Mouse (Mus musculus) heart, postnatal 36 days (tissue): Measurements from ENCODE around the gene Il25. TPM values are rescaled to one million over a fixed set of nuclear protein-coding genes. Genes with fewer than 3 reads are reported as not detected.
"Not testable (repeated sequence)": the region's sequence is repeated elsewhere in the genome, so short reads cannot be mapped to it uniquely, and the experiment has no call there.

Experiments used
- DNase-seq, 2 experiments: peaks; one replicate each; pipeline ENCODE4 v3.0.0; 2021 to 2022
- intact Hi-C: fragments of 180-260 bp; cut with DNase I; formaldehyde crosslinking; loops from one replicate; pipeline ENCODE4 v1.15.1; 2025
- total RNA-seq, 2 experiments: library from RNA; stranded (reverse); gene quantifications; 2 replicates each; pipeline ENCODE4 v1.2.3; 2021

Il25 gene
- total RNA-seq, 2 experiments from 2014 or later, result not detected

GRCm38 (mm10) chr14:54947008-54947407, 14.5 kb downstream of the Il25 start:
- intact Hi-C loops, result not testable (repeated sequence)
- DNase-seq, result peak in 1 of 2 experiments; percentile 13

GRCm38 (mm10) chr14:54948781-54949180, 16.3 kb downstream of the Il25 start:
- intact Hi-C loops, result loop anchor here (1.0 kb wide), 1 partner anchor 26 kb away; no protein-coding TSS in a partner anchor
- DNase-seq, result no peak

GRCm38 (mm10) chr14:54950493-54950892, 18.0 kb downstream of the Il25 start:
- no peak for DNase-seq
- intact Hi-C loops, result no loop called here

- no peak for DNase-seq
- intact Hi-C loops, result no loop called here
These were observed 19.1 kb downstream of the Il25 start for GRCm38 (mm10) chr14:54951587-54951986.

GRCm38 (mm10) chr14:54953664-54954206, 21.2 kb downstream of the Il25 start:
- no peak for DNase-seq
- intact Hi-C loops, result no loop called here

GRCm38 (mm10) chr14:54954474-54954873, 22.0 kb downstream of the Il25 start:
- intact Hi-C loops, result no loop called here
- no peak for DNase-seq

GRCm38 (mm10) chr14:54955481-54955880, 23.0 kb downstream of the Il25 start:
- intact Hi-C loops, result no loop called here
- DNase-seq, result no peak

- no peak for DNase-seq
- intact Hi-C loops, result no loop called here
These were observed 24.0 kb downstream of the Il25 start for GRCm38 (mm10) chr14:54956533-54956932.

- intact Hi-C loops, result no loop called here
- no peak for DNase-seq
These were observed 26.0 kb downstream of the Il25 start for GRCm38 (mm10) chr14:54958503-54958902.

- intact Hi-C loops, result no loop called here
These were observed 26.7 kb downstream of the Il25 start for GRCm38 (mm10) chr14:54959197-54959596.

GRCm38 (mm10) chr14:54959853-54960613, 27.5 kb downstream of the Il25 start:
- intact Hi-C loops, DNase-seq: not testable (repeated sequence)

More at GRCm38 (mm10) chr14:54959197-54959596, 26.7 kb downstream of the Il25 start:
- DNase-seq, result no peak

- intact Hi-C loops, result no loop called here
- DNase-seq, result no peak
These were observed 28.3 kb downstream of the Il25 start for GRCm38 (mm10) chr14:54960769-54961168.

- intact Hi-C loops, result no loop called here
- no peak for DNase-seq
These were observed 29.0 kb downstream of the Il25 start for GRCm38 (mm10) chr14:54961487-54961886.

- intact Hi-C loops, result no loop called here
- no peak for DNase-seq
These were observed 30.2 kb downstream of the Il25 start for GRCm38 (mm10) chr14:54962714-54963113.

GRCm38 (mm10) chr14:54963727-54964126, 31.2 kb downstream of the Il25 start:
- intact Hi-C loops, result no loop called here
- DNase-seq, result no peak

GRCm38 (mm10) chr14:54965044-54965443, 32.5 kb downstream of the Il25 start:
- intact Hi-C loops, result no loop called here

GRCm38 (mm10) chr14:54965631-54966030, 33.1 kb downstream of the Il25 start:
- intact Hi-C loops, result no loop called here
- DNase-seq, result no peak

More at GRCm38 (mm10) chr14:54965044-54965443, 32.5 kb downstream of the Il25 start:
- DNase-seq, result no peak

- intact Hi-C loops, result no loop called here
- DNase-seq, result peak; percentile 58 to 60
These were observed 34.0 kb downstream of the Il25 start, which contains the start of gene Myh6 for GRCm38 (mm10) chr14:54966320-54966977. TSS of gene Myh6 (minus strand) at chr14:54966927.

GRCm38 (mm10) chr14:54967874-54968273, 35.4 kb downstream of the Il25 start:
- intact Hi-C loops, result no loop called here
- no peak for DNase-seq

- peak in 1 of 2 experiments; percentile 61 for DNase-seq
- intact Hi-C loops, result no loop called here
These were observed 35.8 kb downstream of the Il25 start for GRCm38 (mm10) chr14:54968344-54968743.

GRCm38 (mm10) chr14:54972786-54973185, 40.3 kb downstream of the Il25 start:
- DNase-seq, result not testable (repeated sequence)
- intact Hi-C loops, result loop anchor here (1.0 kb wide), 1 partner anchor 28 kb away; no protein-coding TSS in a partner anchor
